Mouse (Mus musculus) intestine, embryonic 14.5 days (tissue): Measurements from ENCODE around the gene Myrfl. TPM values are rescaled to one million over a fixed set of nuclear protein-coding genes. Genes with fewer than 3 reads are reported as not detected.

Experiments used
- ATAC-seq: fragments of 200-750 bp; cut with Nextera tagmentation; replicated peaks from 2 replicates; pipeline ENCODE4 v1.8.0; 2017; ENCODE audit warnings: low read depth, moderate number of reproducible peaks, moderate TSS enrichment, moderate library complexity; ENCODE audit not compliant: low FRiP score, low TSS enrichment
- DNase-seq: peaks from one replicate; pipeline ENCODE4 v3.0.0-alpha.2; 2018; ENCODE audit warnings: low spot score
- H3K27ac ChIP-seq: fragments of 300-500 bp; sonication (generic); 2 replicates; pipeline ENCODE4 v1.5.1; 2014; ENCODE audit warnings: low read depth, mild to moderate bottlenecking, control low read depth
- H3K27me3 ChIP-seq: fragments of 300-500 bp; sonication (generic); replicated peaks from 2 replicates; pipeline ENCODE4 v1.6.1; 2014; ENCODE audit warnings: low read length, control low read depth; ENCODE audit not compliant: control insufficient read depth, insufficient read depth
- H3K36me3 ChIP-seq: fragments of 300-500 bp; sonication (generic); 2 replicates; pipeline ENCODE4 v1.6.1; 2014; ENCODE audit warnings: low read length, control low read depth; ENCODE audit not compliant: control insufficient read depth, insufficient read depth
- H3K4me1 ChIP-seq: fragments of 300-500 bp; sonication (generic); replicated peaks from 2 replicates; pipeline ENCODE4 v1.6.1; 2014; ENCODE audit warnings: low read length, control low read depth, mixed read lengths; ENCODE audit not compliant: control insufficient read depth, insufficient read depth
- H3K4me2 ChIP-seq: fragments of 300-500 bp; sonication (generic); 2 replicates; pipeline ENCODE4 v1.6.1; 2014; ENCODE audit warnings: low read length
- H3K4me3 ChIP-seq: fragments of 300-500 bp; sonication (generic); 2 replicates; pipeline ENCODE4 v1.5.1; 2014; ENCODE audit warnings: low read depth, low read length, control low read depth, mixed read lengths
- H3K9ac ChIP-seq: fragments of 300-500 bp; sonication (generic); 2 replicates; pipeline ENCODE4 v1.6.1; 2014; ENCODE audit warnings: mild to moderate bottlenecking, low read length
- H3K9me3 ChIP-seq: fragments of 300-500 bp; sonication (generic); 2 replicates; pipeline ENCODE4 v1.6.1; 2016; ENCODE audit warnings: low read length, control low read depth; ENCODE audit not compliant: control insufficient read depth
- WGBS: fragments of 180-500 bp; shearing (Covaris S2); extraction: QIAGEN DNeasy Blood & Tissue Kit; methylation state at CpG from one replicate; pipeline ENCODE4 v1.1.7; 2014; 5-methylcytosine and 5-hydroxymethylcytosine counted together
- polyA plus RNA-seq: library from polyadenylated mRNA; unstranded; fragments of >200 nt; fragmentation: Nextera tagmentation; extraction: Ambion mirVana; gene quantifications from 2 replicates; pipeline ENCODE4 v1.2.1, GENCODE M21; 2014

Gene Myrfl
- polyA plus RNA-seq, 1 experiment from 2014 or later = 5.9 TPM

DNA sequence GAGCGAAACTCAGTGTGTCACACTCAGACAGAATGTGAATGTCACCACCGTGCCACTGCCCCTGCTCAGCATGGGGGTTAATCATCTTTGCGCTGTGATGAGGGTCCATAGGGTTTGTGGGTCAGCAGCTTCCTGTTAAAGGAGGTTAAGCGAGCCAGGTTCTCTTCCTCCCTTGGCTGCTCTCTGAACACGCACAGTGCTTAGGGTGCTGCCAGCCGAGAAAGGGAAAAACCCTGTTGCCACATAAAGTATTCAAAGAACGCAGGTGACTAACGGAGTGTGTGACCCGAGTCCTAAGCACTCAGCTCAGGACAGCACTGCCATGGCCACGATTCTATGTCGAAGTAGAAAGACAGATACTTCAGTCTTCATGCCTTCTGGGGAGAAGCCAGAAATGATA lies 69.4 kb downstream of the Myrfl start:
- DNase-seq (no peak), ATAC-seq (no peak)
- no peak overlapping the region for H3K4me2 ChIP-seq
- H3K36me3 ChIP-seq = no peaks in the 10 kb centered on the region
- H3K9me3 ChIP-seq = no peaks in the 10 kb centered on the region
- no peak overlapping the region for H3K27ac ChIP-seq
- H3K9ac ChIP-seq = no peak overlapping the region
- WGBS = 88% methylated on average over 11 of the region's 11 CpGs
- no peak overlapping the region for H3K4me3 ChIP-seq
- no peaks in the 10 kb centered on the region for H3K27me3 ChIP-seq
- no peaks in the 10 kb centered on the region for H3K4me1 ChIP-seq

GRCm38 (mm10) chr10:116815311-116816060 lies 81.2 kb downstream of the Myrfl start:
- Histone ChIP-seq H3K9me3 (no peaks in the 10 kb centered on the region), H3K27me3 (no peaks in the 10 kb centered on the region), H3K27ac (no peak overlapping the region), H3K4me2 (no peak overlapping the region), H3K36me3 (no peaks in the 10 kb centered on the region), H3K4me1 (no peaks in the 10 kb centered on the region), H3K4me3 (no peak overlapping the region), H3K9ac (no peak overlapping the region)
- no peak for ATAC-seq
- 55% methylated on average over 15 of the region's 15 CpGs for WGBS
- no peak for DNase-seq

DNA sequence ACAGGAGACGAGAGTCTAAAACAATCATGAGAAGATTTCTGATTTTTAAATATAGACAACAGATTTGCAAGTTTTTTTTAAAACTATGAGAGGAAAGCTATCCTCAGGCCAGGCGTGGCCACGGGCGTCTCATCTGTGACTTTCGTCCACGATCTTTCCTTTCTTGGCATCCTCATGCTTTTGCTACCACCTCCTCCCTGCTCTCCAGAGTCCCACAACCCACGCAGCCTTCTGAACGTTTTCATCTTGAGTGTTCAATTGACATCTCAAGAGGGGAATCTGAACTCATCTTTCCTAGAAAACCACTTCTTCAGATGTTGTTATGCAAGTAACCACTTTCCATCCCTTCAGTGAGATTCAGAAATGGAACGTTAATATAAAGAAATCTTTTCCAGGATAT lies 83.6 kb downstream of the Myrfl start:
- DNase-seq = no peak
- H3K4me3 ChIP-seq = no peak overlapping the region
- no peaks in the 10 kb centered on the region for H3K27me3 ChIP-seq
- 92% methylated on average over 9 of the region's 9 CpGs for WGBS
- H3K4me1 ChIP-seq = no peaks in the 10 kb centered on the region
- no peaks in the 10 kb centered on the region for H3K36me3 ChIP-seq
- H3K9ac ChIP-seq = no peak overlapping the region
- H3K4me2 ChIP-seq = no peak overlapping the region
- H3K9me3 ChIP-seq = no peaks in the 10 kb centered on the region
- no peak overlapping the region for H3K27ac ChIP-seq
- ATAC-seq = no peak

GRCm38 (mm10) chr10:116810738-116811137 lies 86.0 kb downstream of the Myrfl start:
- ATAC-seq = no peak
- WGBS = 90% methylated on average over 15 of the region's 15 CpGs

GRCm38 (mm10) chr10:116809383-116809782 lies 87.3 kb downstream of the Myrfl start:
- H3K9ac ChIP-seq = no peak overlapping the region
- no peaks in the 10 kb centered on the region for H3K36me3 ChIP-seq
- DNase-seq = no peak
- H3K4me2 ChIP-seq = no peak overlapping the region
- H3K27ac ChIP-seq = no peak overlapping the region
- no peaks in the 10 kb centered on the region for H3K27me3 ChIP-seq
- ATAC-seq = no peak
- WGBS = 51% methylated on average over 9 of the region's 9 CpGs
- H3K4me3 ChIP-seq = no peak overlapping the region
- no peaks in the 10 kb centered on the region for H3K9me3 ChIP-seq
- no peaks in the 10 kb centered on the region for H3K4me1 ChIP-seq

More at GRCm38 (mm10) chr10:116810738-116811137, 86.0 kb downstream of the Myrfl start:
- DNase-seq = no peak
- H3K27ac ChIP-seq = no peak overlapping the region
- H3K36me3 ChIP-seq = no peaks in the 10 kb centered on the region
- no peaks in the 10 kb centered on the region for H3K4me1 ChIP-seq
- no peak overlapping the region for H3K4me2 ChIP-seq
- no peak overlapping the region for H3K4me3 ChIP-seq
- H3K9ac ChIP-seq = no peak overlapping the region
- H3K9me3 ChIP-seq = no peaks in the 10 kb centered on the region
- H3K27me3 ChIP-seq = no peaks in the 10 kb centered on the region

- ATAC-seq = no peak
Observed at GRCm38 (mm10) chr10:116808556-116809353, 88.0 kb downstream of the Myrfl start.

GRCm38 (mm10) chr10:116802178-116802794 lies 94.4 kb downstream of the Myrfl start:
- no peak for DNase-seq
- Histone ChIP-seq H3K4me3 (no peak overlapping the region), H3K4me2 (no peak overlapping the region), H3K4me1 (no peaks in the 10 kb centered on the region), H3K27ac (no peak overlapping the region), H3K36me3 (no peaks in the 10 kb centered on the region), H3K9me3 (no peaks in the 10 kb centered on the region), H3K27me3 (no peaks in the 10 kb centered on the region), H3K9ac (no peak overlapping the region)
- 58% methylated on average over 5 of the region's 5 CpGs for WGBS
- no peak for ATAC-seq

More at GRCm38 (mm10) chr10:116808556-116809353, 88.0 kb downstream of the Myrfl start:
- H3K36me3 ChIP-seq = no peaks in the 10 kb centered on the region
- 91% methylated on average over 10 of the region's 10 CpGs for WGBS
- H3K27ac ChIP-seq = no peak overlapping the region
- DNase-seq = no peak
- H3K4me3 ChIP-seq = no peak overlapping the region
- no peaks in the 10 kb centered on the region for H3K27me3 ChIP-seq
- no peak overlapping the region for H3K9ac ChIP-seq
- H3K9me3 ChIP-seq = no peaks in the 10 kb centered on the region
- H3K4me2 ChIP-seq = no peak overlapping the region
- no peaks in the 10 kb centered on the region for H3K4me1 ChIP-seq

GRCm38 (mm10) chr10:116801281-116801680 lies 95.4 kb downstream of the Myrfl start:
- 62% methylated on average over 4 of the region's 4 CpGs for WGBS
- no peak for ATAC-seq
- H3K4me2 ChIP-seq = no peak overlapping the region

More at GRCm38 (mm10) chr10:116801281-116801680, 95.4 kb downstream of the Myrfl start:
- Histone ChIP-seq H3K4me1 (no peaks in the 10 kb centered on the region), H3K9ac (no peak overlapping the region), H3K27ac (no peak overlapping the region), H3K4me3 (no peak overlapping the region), H3K9me3 (no peaks in the 10 kb centered on the region), H3K36me3 (no peaks in the 10 kb centered on the region), H3K27me3 (no peaks in the 10 kb centered on the region)
- no peak for DNase-seq
